Mouse (Mus musculus) thymus, postnatal 4 days (tissue): ENCODE measurements around the gene Ube4b.

ENCODE experiments used
- DNase-seq: peaks from one replicate; pipeline ENCODE4 v3.0.0; 2021

Ube4b gene

DNA sequence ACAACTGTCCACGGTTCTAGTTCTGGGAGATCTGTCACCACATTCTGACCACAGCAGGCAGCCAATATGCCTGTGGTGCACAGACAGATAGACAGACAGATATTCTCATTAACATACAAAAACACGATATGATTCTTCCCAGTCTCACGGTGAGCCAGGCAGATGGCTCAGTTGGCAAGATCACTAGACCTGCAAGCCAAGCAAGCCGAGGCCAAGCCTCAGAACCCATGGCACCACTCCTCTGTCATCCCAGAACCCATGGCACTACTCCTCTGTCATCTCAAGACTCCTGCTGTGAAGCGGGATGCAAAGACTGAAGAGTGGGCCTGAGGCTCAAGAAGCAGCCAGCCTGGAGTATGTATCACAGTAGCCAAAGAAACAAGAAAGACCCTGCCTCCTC lies 3.0 kb upstream of the Ube4b start:
- DNase-seq = no peak

DNA sequence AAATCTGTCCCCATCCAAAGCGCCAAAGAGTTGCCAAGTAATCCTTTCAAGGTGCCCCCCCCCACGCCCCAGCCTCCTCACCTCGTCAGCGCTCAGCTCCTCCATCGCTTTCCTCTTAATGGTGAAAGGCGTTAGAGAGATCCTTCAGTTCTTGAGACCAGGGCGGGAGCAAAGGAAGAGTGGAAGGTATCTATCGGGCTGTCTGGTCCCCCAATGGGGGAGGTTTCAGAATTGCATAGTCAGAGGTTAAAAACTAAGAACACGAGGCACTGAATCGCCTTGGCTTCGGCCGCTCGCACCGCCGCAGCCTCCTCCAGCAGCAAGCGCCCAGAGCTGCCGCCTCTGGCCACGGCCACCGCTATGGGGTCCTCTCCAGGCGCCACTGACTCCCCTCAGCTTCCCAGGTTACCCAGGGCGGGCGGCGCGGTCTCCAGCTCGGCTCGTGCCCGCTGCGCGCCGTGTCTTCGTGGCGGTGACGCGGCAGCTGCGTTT lies 702 bp downstream of the Ube4b start:
- DNase-seq = peak; percentile 64

DNA sequence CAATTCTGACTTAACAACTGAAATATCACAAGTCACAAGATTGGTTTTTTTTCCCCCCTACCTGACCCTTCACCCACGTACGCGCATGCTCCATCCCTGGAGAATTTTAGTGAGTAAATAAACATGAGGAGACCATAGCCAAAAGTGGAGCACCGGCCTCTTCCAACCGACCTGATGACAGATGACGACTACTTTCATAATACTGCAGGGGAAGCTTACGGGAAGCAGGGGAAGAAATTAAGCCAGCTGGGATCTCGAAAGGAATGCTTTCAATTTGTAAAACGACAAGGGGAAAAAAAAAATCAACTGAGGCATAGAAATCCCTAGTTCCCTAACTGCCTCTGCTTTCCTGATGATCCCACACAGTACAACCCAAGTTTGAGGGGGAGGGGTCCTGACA lies 1.8 kb downstream of the Ube4b start:
- DNase-seq = no peak

DNA sequence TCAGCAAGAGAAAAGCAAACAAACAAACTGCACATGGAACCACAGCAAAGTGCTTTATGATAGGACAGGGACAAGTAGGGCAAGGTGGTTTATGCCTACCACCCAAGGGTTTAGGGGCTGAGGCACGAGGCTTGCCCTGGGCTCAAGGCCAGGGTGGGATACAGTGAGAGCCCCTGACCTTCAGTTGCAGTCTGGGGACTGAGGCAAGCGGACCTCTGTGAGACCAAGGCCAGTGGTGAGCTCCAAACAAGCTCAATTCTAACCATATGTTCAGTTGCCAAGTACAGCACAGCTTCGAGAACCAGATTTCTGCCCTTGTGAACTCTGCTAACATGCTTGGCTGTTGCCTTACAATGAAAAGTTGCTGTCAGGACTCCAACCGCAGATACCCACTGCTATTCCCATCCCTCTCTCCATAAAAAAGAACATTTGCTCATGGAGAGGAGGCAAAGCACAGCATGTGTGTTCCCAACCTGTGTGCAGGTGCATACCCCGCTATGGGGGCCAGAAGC lies 8.6 kb downstream of the Ube4b start:
- no peak for DNase-seq

- no peak for DNase-seq
Observed at GRCm38 (mm10) chr4:149416986-149417385, 9.6 kb downstream of the Ube4b start.

DNA sequence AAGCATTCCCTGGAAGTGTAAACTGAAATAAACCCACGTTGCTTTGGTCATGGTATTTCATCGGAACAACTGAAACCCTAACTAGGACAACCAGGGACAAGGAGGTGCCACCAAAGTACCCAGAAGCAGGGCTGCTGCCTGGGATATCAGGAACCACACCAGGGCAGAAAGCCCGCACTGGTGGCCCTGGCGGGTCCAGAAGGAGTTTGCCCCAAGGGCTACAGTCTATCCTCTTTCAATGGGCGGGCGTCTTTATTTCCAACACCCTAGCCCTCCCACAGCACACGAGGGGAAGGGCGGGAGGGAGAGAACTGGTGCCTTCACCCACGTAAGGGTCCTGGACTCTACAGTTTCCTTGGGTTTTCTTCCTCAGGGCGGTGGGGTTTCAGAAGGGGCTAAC lies 10.1 kb downstream of the Ube4b start:
- DNase-seq = no peak

- no peak for DNase-seq
Observed at GRCm38 (mm10) chr4:149415651-149416169, 10.8 kb downstream of the Ube4b start.

DNA sequence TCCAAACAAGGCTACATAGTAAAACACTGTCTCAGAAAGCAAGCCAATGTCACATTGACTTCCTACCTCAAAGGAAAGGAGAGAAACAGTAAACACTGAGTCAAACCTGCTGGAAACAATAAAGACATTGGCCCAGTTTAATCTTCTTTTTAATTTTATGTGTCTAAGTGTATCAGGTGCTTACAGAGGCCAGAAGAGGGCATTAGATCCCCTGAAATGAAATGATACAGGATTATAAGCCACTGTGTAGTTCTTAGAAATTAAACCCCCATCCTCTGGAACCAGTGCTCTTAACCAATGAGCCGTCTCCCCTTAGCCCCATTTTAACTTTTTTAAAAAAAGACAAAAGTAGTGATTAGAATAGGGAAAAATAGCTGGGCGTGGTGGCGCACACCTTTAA lies 12.3 kb downstream of the Ube4b start:
- DNase-seq = no peak

DNA sequence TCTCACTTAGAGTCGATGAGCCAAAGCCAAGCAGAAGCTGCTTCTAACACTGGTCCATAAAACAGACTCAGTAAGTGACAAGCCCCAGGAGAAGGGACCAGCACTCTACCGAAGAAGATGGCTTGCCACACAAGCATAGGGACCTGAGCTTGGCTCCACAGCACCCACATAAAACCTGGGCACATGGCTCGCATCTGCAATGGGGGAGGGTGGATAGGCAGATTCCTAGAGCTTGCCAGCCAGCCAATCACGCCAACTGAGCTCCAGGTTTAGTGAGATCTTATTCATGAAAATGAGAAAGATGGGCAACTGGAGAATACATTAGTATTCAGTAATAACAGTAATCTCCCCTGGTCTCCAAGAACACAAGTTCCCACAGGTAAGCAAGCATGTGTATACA lies 16.8 kb downstream of the Ube4b start:
- DNase-seq = no peak

- no peak for DNase-seq
Observed at GRCm38 (mm10) chr4:149408331-149408730, 18.2 kb downstream of the Ube4b start.

GRCm38 (mm10) chr4:149407461-149407860 lies 19.1 kb downstream of the Ube4b start:
- no peak for DNase-seq

- no peak for DNase-seq
Observed at GRCm38 (mm10) chr4:149405713-149406443, 20.7 kb downstream of the Ube4b start.

DNA sequence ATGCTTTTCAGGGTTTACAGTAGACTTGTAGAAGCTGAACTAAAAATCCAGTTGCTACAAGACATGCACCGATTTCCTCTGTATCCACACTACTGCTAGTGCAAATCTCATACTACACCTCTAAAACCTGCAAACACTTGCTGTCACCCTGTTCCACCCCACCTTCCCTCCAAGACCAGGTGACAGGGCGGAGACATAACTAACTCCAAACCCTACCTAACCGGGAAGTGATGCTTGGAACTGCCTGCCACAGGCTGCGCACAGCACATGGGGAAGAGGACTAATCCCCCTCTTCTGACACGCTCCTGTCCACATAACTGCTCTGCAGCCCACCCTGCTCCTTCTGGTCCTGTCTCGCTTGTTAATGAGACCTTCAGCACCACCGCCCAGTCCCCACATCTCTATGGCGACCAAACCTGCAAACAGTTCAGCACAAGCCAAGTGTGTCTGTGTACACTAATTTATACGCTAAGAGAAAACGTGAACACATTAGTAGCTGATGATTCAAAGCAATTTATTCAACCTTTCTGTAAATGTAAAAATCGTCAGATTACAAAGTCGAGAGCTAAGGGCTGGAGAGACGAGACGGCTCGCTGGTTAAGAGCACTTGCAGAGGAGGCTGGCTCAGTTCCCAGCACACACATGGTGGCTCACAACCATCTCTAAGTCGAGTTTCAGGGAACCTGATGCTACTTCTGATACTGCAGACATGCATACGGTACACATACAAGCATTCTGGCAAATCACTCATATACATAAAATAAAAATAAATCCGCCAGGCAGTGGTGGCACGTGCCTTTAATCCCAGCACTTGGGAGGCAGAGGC lies 21.7 kb downstream of the Ube4b start:
- DNase-seq = no peak

GRCm38 (mm10) chr4:149403037-149403436 lies 23.5 kb downstream of the Ube4b start:
- no peak for DNase-seq

GRCm38 (mm10) chr4:149401591-149401982 lies 25.0 kb downstream of the Ube4b start:
- no peak for DNase-seq

DNA sequence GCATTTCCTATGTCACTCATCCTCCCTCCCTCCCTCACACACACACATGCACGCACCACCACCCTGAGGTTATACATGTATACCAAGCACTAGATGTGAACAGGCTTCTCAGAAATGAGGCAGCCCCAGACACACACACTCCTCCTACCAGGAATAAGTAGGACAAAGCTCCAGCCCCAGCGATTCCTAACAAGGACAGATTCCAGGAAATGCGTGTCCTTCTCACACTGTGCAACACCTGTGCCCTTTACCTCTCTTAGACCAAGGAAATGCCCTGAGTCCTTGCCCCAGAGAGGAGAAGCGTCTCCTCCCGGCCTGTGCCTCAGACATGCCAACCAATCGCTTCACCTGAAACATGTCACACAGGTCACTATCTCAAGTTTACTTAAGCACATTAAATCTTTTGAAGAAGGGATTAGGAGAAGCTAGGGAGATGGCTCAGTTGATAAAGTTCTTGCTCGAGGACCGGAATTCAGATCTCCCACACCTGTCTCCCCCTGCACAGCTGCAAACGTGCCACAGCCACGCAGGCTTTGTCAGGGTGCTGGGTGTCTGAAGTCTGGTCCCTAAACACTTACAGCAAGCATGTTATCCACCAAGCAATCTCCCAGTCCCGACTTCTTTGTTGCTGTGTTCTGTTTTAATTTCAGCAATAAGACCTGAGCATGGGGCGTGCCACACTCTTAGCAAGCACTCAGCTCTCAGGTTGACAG lies 25.5 kb downstream of the Ube4b start:
- DNase-seq = peak; percentile 56

- DNase-seq = no peak
Observed at GRCm38 (mm10) chr4:149399331-149399910, 27.1 kb downstream of the Ube4b start.

- no peak for DNase-seq
Observed at GRCm38 (mm10) chr4:149398181-149398735, 28.3 kb downstream of the Ube4b start.

DNA sequence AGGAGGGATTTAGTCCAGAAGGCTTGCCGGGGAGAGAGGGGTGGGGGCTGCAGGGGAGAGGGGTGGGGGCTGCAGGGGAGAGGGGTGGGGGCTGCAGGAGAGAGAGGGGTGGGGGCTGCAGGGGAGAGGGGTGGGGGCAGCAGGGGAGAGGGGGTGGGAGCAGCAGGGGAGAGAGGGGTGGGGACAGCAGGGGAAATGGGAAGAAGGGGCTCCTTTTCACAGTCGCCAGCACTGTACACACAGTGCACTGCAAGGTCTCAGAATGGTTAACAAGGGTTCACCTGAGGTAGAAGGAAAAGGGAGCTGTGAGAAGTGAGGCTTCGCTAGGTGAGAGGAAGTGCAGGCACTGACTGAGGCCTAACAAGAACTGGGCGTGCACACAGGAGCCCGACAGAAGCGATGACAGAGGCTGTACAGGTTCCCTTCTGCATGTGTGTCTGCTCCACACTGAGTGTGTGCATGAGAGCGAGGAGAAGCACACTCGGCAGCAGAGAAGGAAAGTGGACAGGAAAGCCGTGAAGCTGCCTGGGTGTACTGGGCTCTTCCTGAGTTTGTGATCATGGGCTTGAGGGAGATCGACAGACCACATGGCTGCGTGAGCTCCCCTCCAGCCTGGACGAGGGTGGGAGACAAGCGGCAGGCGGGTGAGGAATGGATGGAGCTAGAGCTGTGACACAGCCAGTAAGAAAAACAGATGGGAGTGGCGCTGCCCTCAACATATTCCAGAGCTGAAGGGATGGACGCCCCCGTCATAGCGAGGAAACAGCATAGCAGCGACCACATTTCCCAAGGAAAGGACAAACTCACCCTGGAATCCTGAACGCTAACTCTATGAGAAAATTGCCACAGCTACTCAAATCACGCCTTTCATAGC lies 29.9 kb downstream of the Ube4b start:
- no peak for DNase-seq

GRCm38 (mm10) chr4:149395581-149395980 lies 31.0 kb downstream of the Ube4b start:
- DNase-seq = no peak

GRCm38 (mm10) chr4:149394292-149394691 lies 32.3 kb downstream of the Ube4b start:
- DNase-seq = no peak
